Mouse (Mus musculus): Measurements from ENCODE around the gene Cdk8. TPM values are rescaled to one million over a fixed set of nuclear protein-coding genes. Genes with fewer than 3 reads are reported as not detected.

Gene Cdk8
- polyA plus RNA-seq, 1 experiment from 2014 or later: 19.0 TPM

DNA sequence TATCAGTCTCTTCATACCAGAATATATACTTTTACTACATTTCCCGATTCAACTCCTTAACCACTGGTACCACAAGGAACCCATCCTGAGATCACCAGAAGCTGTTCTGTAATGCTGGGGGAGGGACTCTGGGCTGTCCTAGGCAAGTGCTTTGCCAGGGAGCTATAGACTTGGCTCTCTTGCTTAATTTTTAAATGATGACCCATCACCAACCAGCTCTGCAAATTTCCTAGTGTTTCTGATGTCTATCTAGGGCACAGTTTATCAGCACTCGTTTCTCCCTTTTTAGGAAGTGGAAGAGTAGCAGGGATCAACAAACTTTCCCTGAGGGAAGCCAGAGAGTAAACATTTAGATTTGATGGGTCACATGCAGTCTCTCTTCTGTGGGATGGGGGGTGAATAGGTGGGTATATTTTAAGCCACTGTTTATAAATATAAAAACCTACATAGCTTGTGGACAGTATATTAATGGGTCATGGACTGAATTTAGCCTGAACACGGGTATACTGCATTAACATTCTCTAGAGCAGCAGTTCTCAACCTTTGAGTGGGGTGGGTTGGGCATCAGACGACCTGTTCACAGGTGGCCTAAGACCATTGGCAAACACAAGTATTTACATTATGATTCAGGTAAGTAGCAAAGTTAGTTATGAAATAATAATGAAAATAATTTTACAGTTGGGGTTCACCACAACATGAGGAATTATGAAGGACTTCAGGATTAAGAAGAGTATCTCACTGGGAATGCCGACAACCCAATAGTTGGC lies 20.8 kb downstream of the Cdk8 start:
- H3K36me3 ChIP-seq (replicated peaks): peaks cover 16% of the 10 kb centered on the region
- no peaks in the 10 kb centered on the region for H3K27me3 ChIP-seq
- 59% methylated on average over 5 of the region's 5 CpGs for WGBS (ENCODE audit: insufficient replicate concordance)
- no peak overlapping the region for H3K4me3 ChIP-seq (replicated peaks)
- H3K4me2 ChIP-seq: no peak overlapping the region
- ATAC-seq (ENCODE audit: insufficient read depth): no peak
- H3K9ac ChIP-seq: no peak overlapping the region
- peak overlapping the region; percentile 97; the same call in 1 of the 2 replicates for H3K27ac ChIP-seq (replicated peaks)
- H3K9me3 ChIP-seq (replicated peaks): no peaks in the 10 kb centered on the region
- H3K4me1 ChIP-seq (replicated peaks): peaks cover 70% of the 10 kb centered on the region

DNA sequence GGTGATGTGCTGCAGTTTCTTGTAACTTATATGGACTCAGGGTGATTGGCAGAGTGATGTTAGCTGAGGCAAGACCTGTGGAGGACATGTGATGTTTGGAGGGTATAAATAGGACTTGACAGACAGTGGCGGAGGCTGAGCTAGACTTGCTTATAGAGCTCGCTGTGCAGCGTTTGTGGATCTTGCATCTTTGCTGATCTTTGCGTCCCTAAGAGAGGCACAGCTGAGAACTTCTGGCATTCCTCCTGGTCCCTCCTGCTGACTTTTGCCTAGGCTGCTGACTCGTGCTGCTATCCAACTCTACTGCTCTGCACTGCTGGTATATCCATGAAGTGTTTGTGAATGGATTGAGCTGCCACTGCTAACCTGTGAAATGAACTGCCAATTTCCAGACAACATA lies 22.6 kb downstream of the Cdk8 start:
- peaks cover 60% of the 10 kb centered on the region for H3K4me1 ChIP-seq (replicated peaks)
- ATAC-seq (ENCODE audit: insufficient read depth): no peak

DNA sequence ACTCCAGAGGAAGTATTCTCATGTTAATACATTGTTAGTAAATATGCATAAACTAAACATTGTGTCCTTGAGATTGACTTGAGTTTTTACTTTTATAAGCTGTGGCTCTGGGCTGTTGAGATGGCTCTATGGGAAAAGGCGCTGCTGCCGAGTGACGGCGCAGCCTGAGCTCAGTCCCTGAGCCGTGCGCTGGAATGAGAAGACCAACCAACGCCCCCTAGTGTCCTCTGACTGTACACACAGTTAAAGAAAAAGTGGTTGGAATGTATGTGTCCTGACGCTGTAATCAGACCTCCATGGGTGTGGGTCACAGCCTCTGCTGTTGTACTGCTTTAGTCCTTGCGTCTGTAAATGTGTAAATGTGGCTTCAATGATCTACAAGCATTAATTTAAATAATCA lies 29.0 kb downstream of the Cdk8 start:
- Histone ChIP-seq H3K27ac (replicated peaks) (no peak overlapping the region), H3K9me3 (replicated peaks) (no peaks in the 10 kb centered on the region), H3K4me1 (replicated peaks) (peaks cover 6% of the 10 kb centered on the region), H3K36me3 (replicated peaks) (peaks cover 20% of the 10 kb centered on the region), H3K27me3 (no peaks in the 10 kb centered on the region), H3K4me2 (no peak overlapping the region), H3K9ac (no peak overlapping the region), H3K4me3 (replicated peaks) (no peak overlapping the region)
- WGBS (ENCODE audit: insufficient replicate concordance): 61% methylated on average over 9 of the region's 9 CpGs
- ATAC-seq (ENCODE audit: insufficient read depth): no peak

More for the DNA sequence above, 22.6 kb downstream of the Cdk8 start:
- 81% methylated on average over 5 of the region's 5 CpGs for WGBS (ENCODE audit: insufficient replicate concordance)
- Histone ChIP-seq H3K36me3 (replicated peaks) (peaks cover 20% of the 10 kb centered on the region), H3K9me3 (replicated peaks) (no peaks in the 10 kb centered on the region), H3K27ac (replicated peaks) (no peak overlapping the region), H3K27me3 (no peaks in the 10 kb centered on the region), H3K4me3 (replicated peaks) (no peak overlapping the region), H3K4me2 (no peak overlapping the region), H3K9ac (no peak overlapping the region)

DNA sequence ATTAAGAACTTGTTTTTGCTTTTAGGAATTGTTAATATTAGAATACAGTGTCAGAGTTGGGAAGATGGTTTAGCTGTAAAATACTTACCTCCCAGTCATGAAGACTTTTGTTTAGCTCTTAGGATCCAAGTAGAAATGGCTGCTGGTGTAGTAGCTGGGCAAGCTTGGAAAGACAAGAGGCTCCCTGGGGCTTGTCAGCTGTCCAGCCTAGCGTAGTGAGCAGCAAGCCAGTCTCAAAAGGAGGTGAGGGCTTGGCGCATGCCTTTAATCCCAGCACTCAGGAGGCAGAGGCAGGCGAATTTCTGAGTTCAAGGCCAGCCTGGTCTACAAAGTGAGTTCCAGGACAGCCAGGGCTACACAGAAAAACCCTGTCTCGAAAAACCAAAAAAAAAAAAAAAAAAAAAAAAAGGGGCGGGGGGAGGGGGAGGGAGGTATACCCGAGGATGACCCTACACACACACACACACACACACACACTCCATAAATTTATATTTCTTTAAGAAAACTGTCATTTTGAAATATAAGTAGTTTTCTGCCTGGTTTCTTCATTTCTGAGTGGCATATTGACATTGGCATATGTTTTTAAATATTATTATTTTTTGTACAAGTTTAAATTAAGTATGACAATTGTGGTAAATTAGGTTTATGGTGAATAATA lies 35.0 kb downstream of the Cdk8 start:
- WGBS (ENCODE audit: insufficient replicate concordance): 69% methylated on average over 5 of the region's 6 CpGs
- H3K4me1 ChIP-seq (replicated peaks): peaks cover 11% of the 10 kb centered on the region
- ATAC-seq (ENCODE audit: insufficient read depth): no peak
- H3K9ac ChIP-seq: no peak overlapping the region
- no peak overlapping the region for H3K4me3 ChIP-seq (replicated peaks)
- H3K9me3 ChIP-seq (replicated peaks): no peaks in the 10 kb centered on the region
- no peak overlapping the region for H3K4me2 ChIP-seq
- H3K36me3 ChIP-seq (replicated peaks): peaks cover 26% of the 10 kb centered on the region
- H3K27ac ChIP-seq (replicated peaks): no peak overlapping the region
- no peaks in the 10 kb centered on the region for H3K27me3 ChIP-seq

DNA sequence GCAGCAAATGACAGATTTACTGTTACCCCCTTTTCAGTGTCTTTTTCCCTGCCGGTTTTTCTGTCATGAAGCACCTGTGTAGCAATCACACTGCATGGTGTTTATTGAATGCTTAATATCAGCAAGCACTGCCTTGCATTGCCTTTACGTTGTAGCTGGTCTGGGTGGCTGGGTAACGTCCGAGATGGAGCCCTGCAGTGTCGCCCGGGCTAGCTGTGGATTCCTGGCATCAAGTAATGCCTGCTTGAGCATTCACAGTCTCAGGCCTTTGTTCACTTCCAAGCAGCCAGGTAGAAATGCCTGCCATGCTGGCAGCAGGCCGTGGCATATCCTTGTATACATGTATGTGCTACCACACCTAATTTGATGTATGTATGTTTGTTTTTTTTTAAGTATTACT lies 36.7 kb downstream of the Cdk8 start:
- peaks cover 36% of the 10 kb centered on the region for H3K36me3 ChIP-seq (replicated peaks)
- H3K9me3 ChIP-seq (replicated peaks): no peaks in the 10 kb centered on the region
- H3K4me1 ChIP-seq (replicated peaks): peaks cover 25% of the 10 kb centered on the region
- no peak overlapping the region for H3K4me2 ChIP-seq
- H3K9ac ChIP-seq: no peak overlapping the region
- 90% methylated on average over 7 of the region's 7 CpGs for WGBS (ENCODE audit: insufficient replicate concordance)
- ATAC-seq (ENCODE audit: insufficient read depth): no peak
- H3K27ac ChIP-seq (replicated peaks): no peak overlapping the region
- H3K27me3 ChIP-seq: no peaks in the 10 kb centered on the region
- H3K4me3 ChIP-seq (replicated peaks): no peak overlapping the region

DNA sequence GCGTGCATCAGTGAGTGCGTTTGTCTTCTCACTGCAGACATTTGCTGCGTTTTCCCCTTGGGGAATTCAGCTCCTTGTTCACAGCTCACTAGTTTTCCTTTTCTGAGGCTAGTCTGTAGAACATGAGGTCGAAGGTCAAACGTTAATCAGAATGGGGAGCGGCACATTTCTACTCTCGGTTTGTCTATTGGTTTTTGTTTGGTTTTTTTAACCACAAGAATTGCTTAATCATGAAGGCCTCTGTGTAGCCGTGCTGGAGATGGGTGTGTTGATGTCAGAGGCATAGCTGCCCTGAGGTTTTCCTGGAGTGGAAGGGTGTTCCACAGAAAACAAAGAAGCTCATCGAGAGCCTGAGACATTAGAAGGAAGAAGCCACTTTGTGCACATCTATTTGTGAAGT lies 39.6 kb downstream of the Cdk8 start:
- Histone ChIP-seq H3K36me3 (replicated peaks) (peaks cover 64% of the 10 kb centered on the region), H3K9ac (no peak overlapping the region), H3K4me3 (replicated peaks) (no peak overlapping the region), H3K27me3 (no peaks in the 10 kb centered on the region), H3K27ac (replicated peaks) (peak overlapping the region; percentile 65), H3K4me2 (no peak overlapping the region), H3K9me3 (replicated peaks) (no peaks in the 10 kb centered on the region), H3K4me1 (replicated peaks) (peaks cover 25% of the 10 kb centered on the region)
- 64% methylated on average over 9 of the region's 9 CpGs for WGBS (ENCODE audit: insufficient replicate concordance)
- ATAC-seq (ENCODE audit: insufficient read depth): no peak

DNA sequence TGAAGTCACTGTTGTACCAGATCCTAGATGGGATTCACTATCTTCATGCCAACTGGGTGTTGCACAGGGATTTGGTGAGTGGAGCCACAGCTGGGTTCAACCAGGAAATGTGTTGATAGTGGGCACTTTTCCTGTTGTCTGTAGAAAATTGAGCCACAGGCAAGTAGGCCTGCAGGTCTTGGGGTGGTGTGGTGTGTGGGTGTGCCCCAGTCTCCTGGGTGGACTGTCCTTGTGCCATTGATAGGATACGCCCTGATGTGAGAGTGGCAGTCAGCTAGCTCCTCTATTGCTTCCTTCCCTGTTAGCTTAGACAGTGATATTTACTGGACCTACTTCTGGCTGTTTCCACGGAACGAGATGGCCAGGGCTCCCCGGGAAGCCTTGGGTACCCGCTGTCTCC lies 40.6 kb downstream of the Cdk8 start:
- ATAC-seq (ENCODE audit: insufficient read depth): peak; percentile 90
- Histone ChIP-seq H3K27me3 (no peaks in the 10 kb centered on the region), H3K4me2 (peak overlapping the region; percentile 51), H3K9me3 (replicated peaks) (no peaks in the 10 kb centered on the region), H3K4me3 (replicated peaks) (no peak overlapping the region), H3K27ac (replicated peaks) (peak overlapping the region; percentile 65; the same call in 1 of the 2 replicates), H3K9ac (peak overlapping the region; percentile 25; the same call in 1 of the 2 replicates), H3K4me1 (replicated peaks) (peaks cover 25% of the 10 kb centered on the region), H3K36me3 (replicated peaks) (peaks cover 71% of the 10 kb centered on the region)
- WGBS (ENCODE audit: insufficient replicate concordance): 89% methylated on average over 5 of the region's 5 CpGs

DNA sequence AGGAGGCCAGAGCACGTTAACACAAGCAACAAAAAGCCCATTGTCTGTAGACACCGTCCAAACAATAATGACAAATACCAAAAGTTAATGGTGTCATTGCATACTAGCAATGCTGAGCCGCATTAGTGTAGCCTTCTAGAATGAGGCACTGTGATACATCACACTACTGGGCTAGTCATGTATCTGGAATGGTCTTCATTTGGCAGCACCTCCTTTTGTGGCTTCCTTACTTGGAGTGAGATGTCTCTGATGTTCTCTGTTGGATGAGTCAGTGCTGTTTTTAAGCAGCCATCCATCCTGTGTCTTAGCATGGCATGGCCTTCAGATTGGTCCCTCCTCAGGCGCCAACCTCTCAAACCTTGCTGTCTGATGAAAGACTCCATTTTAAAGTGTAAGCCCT lies 42.1 kb downstream of the Cdk8 start:
- H3K4me3 ChIP-seq (replicated peaks): no peak overlapping the region
- no peak overlapping the region for H3K9ac ChIP-seq
- H3K4me1 ChIP-seq (replicated peaks): peaks cover 26% of the 10 kb centered on the region
- H3K27me3 ChIP-seq: no peaks in the 10 kb centered on the region
- ATAC-seq (ENCODE audit: insufficient read depth): no peak
- WGBS (ENCODE audit: insufficient replicate concordance): 90% methylated on average over 4 of the region's 4 CpGs
- H3K4me2 ChIP-seq: no peak overlapping the region
- no peaks in the 10 kb centered on the region for H3K9me3 ChIP-seq (replicated peaks)
- no peak overlapping the region for H3K27ac ChIP-seq (replicated peaks)
- H3K36me3 ChIP-seq (replicated peaks): peaks cover 68% of the 10 kb centered on the region

DNA sequence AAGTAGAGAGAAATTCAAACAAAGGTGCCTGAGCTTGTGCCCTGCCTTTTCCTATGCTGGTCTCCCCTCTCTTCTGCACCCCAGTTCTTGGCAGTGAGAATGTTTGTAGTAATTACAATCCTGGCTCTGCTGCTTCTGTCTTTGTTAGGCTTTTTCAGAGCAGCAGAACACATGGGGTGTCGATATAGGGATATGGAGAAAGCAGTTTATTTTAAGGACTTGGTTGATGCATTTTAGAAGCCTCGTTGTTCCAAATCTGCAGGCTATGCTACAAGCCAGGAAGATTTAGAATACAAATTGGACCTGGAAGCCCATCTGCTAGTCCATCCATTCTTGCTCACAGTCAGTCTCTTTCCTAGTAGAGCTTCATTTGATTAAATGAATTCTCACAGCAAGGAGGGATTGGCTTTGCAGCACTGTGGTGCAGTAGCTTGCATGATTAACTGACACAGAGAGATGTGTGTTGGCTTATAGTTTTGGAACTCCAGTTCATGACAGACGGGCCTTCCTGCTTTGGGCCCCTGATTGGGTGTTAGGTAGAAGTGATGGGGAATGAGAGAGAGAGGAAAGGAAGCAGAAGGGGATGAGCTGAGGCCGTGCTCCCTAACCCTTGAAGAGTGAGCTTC lies 43.5 kb downstream of the Cdk8 start:
- no peaks in the 10 kb centered on the region for H3K27me3 ChIP-seq
- ATAC-seq (ENCODE audit: insufficient read depth): no peak
- no peak overlapping the region for H3K27ac ChIP-seq (replicated peaks)
- no peak overlapping the region for H3K4me3 ChIP-seq (replicated peaks)
- peaks cover 32% of the 10 kb centered on the region for H3K4me1 ChIP-seq (replicated peaks)
- no peak overlapping the region for H3K9ac ChIP-seq
- peaks cover 70% of the 10 kb centered on the region for H3K36me3 ChIP-seq (replicated peaks)
- WGBS (ENCODE audit: insufficient replicate concordance): 82% methylated on average over 4 of the region's 4 CpGs
- no peak overlapping the region for H3K4me2 ChIP-seq
- H3K9me3 ChIP-seq (replicated peaks): no peaks in the 10 kb centered on the region

DNA sequence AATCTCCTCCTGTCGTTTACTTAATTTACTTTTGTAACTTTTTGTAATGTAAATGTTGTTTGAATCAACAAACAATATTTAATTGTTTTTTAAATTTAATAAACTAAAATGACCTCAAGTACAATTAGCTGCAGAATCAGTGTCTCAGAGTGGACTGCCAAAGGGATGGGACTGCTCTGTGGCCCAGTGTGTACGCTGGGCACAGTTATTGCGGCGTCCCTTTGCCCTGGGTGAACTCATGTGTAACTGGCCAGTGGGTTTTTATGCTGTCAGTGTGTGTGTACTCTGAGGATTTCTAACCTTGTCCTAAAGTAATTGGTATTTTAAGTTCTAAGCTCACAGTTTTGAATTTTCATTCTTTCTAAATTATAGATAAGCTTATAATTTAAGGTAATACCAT lies 46.5 kb downstream of the Cdk8 start:
- 89% methylated on average over 4 of the region's 4 CpGs for WGBS (ENCODE audit: insufficient replicate concordance)
- ATAC-seq (ENCODE audit: insufficient read depth): no peak
- Histone ChIP-seq H3K9me3 (replicated peaks) (no peaks in the 10 kb centered on the region), H3K27me3 (no peaks in the 10 kb centered on the region), H3K27ac (replicated peaks) (no peak overlapping the region), H3K4me1 (replicated peaks) (peaks cover 28% of the 10 kb centered on the region), H3K4me2 (no peak overlapping the region), H3K36me3 (replicated peaks) (peaks cover 61% of the 10 kb centered on the region), H3K4me3 (replicated peaks) (no peak overlapping the region), H3K9ac (no peak overlapping the region)

DNA sequence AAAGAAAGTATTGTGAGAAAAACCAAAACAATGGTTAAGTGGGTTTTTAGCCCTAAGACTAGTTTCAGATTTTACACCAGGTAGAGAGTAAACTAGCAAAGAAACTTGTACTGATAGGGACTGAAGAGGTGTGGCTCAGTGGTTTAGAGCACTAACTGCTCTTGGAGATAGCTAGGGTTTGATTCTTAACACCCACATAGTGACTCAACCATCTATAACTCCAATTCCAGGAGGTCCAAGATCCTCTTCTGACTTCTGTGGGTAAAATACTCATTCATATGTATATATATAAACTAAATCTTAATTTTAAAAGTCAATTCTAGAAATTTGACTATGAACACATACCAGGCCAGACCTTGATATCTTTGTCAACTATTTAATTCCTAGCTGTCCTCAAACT lies 49.0 kb downstream of the Cdk8 start:
- Histone ChIP-seq H3K4me1 (replicated peaks) (peaks cover 28% of the 10 kb centered on the region), H3K4me3 (replicated peaks) (no peak overlapping the region), H3K27me3 (no peaks in the 10 kb centered on the region), H3K4me2 (no peak overlapping the region), H3K27ac (replicated peaks) (peak overlapping the region; percentile 51; the same call in 1 of the 2 replicates), H3K9me3 (replicated peaks) (no peaks in the 10 kb centered on the region), H3K36me3 (replicated peaks) (peaks cover 55% of the 10 kb centered on the region), H3K9ac (no peak overlapping the region)
- ATAC-seq (ENCODE audit: insufficient read depth): peak; percentile 73
